ENCODE assay signal across 8 mouse cellular contexts in genomic region chr17:81666551-81666950, GRCm38 (mm10).
A peak's percentile ranks its signal among the peaks of the same experiment; 100 is the strongest.
DNase-seq lines count a peak whose midpoint lies in the region; ATAC-seq lines count a peak whose summit lies in the region.

No protein-coding gene starts in this region.

- H3K36me3 ChIP-seq in heart, embryonic 13.5 days: peaks cover 18% of the 10 kb centered on the region
- no peaks in the 10 kb centered on the region for H3K36me3 ChIP-seq in neural tube, embryonic 12.5 days
- H3K36me3 ChIP-seq in hindbrain, embryonic 15.5 days: no peaks in the 10 kb centered on the region

- no peak overlapping the region for H3K4me3 ChIP-seq in heart, embryonic 13.5 days
- H3K4me3 ChIP-seq in neural tube, embryonic 12.5 days: no peak overlapping the region
- H3K4me3 ChIP-seq in hindbrain, embryonic 15.5 days: peak overlapping the region; percentile 95

- 27% methylated on average over 2 of the region's 2 CpGs for WGBS in heart, embryonic 13.5 days
- 47% methylated on average over 2 of the region's 2 CpGs for WGBS in neural tube, embryonic 12.5 days
- 46% methylated on average over 2 of the region's 2 CpGs for WGBS in hindbrain, embryonic 15.5 days

- no peak for DNase-seq in heart, adult 9 months (ENCODE audit: low spot score in 2 of 2)
- DNase-seq in neural tube, embryonic 10.5 days (ENCODE audit: extremely low spot score, low spot score): no peak
- DNase-seq in retina, postnatal 1 day: peak; percentile 69
- DNase-seq in T-cell, adult 2 months (ENCODE audit: low spot score): no peak

- H3K4me1 ChIP-seq in heart, embryonic 13.5 days: peaks cover 74% of the 10 kb centered on the region
- peaks cover 25% of the 10 kb centered on the region for H3K4me1 ChIP-seq in neural tube, embryonic 12.5 days
- H3K4me1 ChIP-seq in hindbrain, embryonic 15.5 days (replicated peaks): peaks cover 41% of the 10 kb centered on the region

- 0 out of 2 replicates have a peak overlapping the region, but pooled peaks have one; percentile 80 for H3K4me2 ChIP-seq in heart, embryonic 13.5 days
- peak overlapping the region; percentile 25; the same call in 1 of the 2 replicates for H3K4me2 ChIP-seq in neural tube, embryonic 12.5 days (replicated peaks)
- H3K4me2 ChIP-seq in hindbrain, embryonic 15.5 days: peak overlapping the region; percentile 73

- no peak overlapping the region for H3K27ac ChIP-seq in heart, embryonic 13.5 days (replicated peaks)
- H3K27ac ChIP-seq in neural tube, embryonic 12.5 days: no peak overlapping the region
- no peak overlapping the region for H3K27ac ChIP-seq in hindbrain, embryonic 15.5 days (replicated peaks)

- 0 out of 2 replicates have a peak, but pooled peaks cover 4% of the 10 kb centered on the region for H3K27me3 ChIP-seq in heart, embryonic 13.5 days (replicated peaks)
- peaks cover 13% of the 10 kb centered on the region for H3K27me3 ChIP-seq in neural tube, embryonic 12.5 days (replicated peaks)
- H3K27me3 ChIP-seq in hindbrain, embryonic 15.5 days: no peaks in the 10 kb centered on the region

- H3K9ac ChIP-seq in heart, embryonic 13.5 days: no peak overlapping the region; the same call in 1 of the 2 replicates
- no peak overlapping the region for H3K9ac ChIP-seq in neural tube, embryonic 12.5 days
- no peak overlapping the region for H3K9ac ChIP-seq in hindbrain, embryonic 15.5 days

- no peak for ATAC-seq in heart, embryonic 13.5 days (ENCODE audit: extremely low read depth, insufficient number of reproducible peaks, low FRiP score, low TSS enrichment)
- no peak for ATAC-seq in neural tube, embryonic 12.5 days (ENCODE audit: low FRiP score, low read depth)
- ATAC-seq in hindbrain, embryonic 15.5 days (ENCODE audit: low FRiP score, low read depth): no peak
- no peak for ATAC-seq in megakaryocyte-erythroid progenitor cell, adult 5-6 weeks (replicated peaks; ENCODE audit: low FRiP score, low TSS enrichment, poor library complexity, severe bottlenecking)

- no peaks in the 10 kb centered on the region for H3K9me3 ChIP-seq in heart, embryonic 13.5 days
- no peaks in the 10 kb centered on the region for H3K9me3 ChIP-seq in neural tube, embryonic 12.5 days
- no peaks in the 10 kb centered on the region for H3K9me3 ChIP-seq in hindbrain, embryonic 15.5 days

Comparison
In these comparisons a context has a peak if more than half of its experiments do, and no peak if none do; other contexts are left out.
1. H3K4me2 ChIP-seq: peak in every context shown above with its lines; median percentile 80 in heart, embryonic 13.5 days; 73 in hindbrain, embryonic 15.5 days; 25 in neural tube, embryonic 12.5 days.